Mouse (Mus musculus): ENCODE measurements around the gene 3110040N11Rik.

3110040N11Rik gene

GRCm38 (mm10) chr7:81738720-81739385 is 50.4 kb downstream of the 3110040N11Rik start:
- DNase-seq (ENCODE audit: low spot score in 2 of 2): no peak

- DNase-seq (ENCODE audit: low spot score in 2 of 2): no peak
Measured at GRCm38 (mm10) chr7:81735300-81736048, 53.8 kb downstream of the 3110040N11Rik start.

- DNase-seq (ENCODE audit: low spot score in 2 of 2): no peak
Measured at GRCm38 (mm10) chr7:81732183-81733089, 56.8 kb downstream of the 3110040N11Rik start.
